Mouse (Mus musculus): ENCODE measurements around the gene Aqp3.
"Not testable (repeated sequence)": the region's sequence is repeated elsewhere in the genome, so short reads cannot be mapped to it uniquely, and the experiment has no call there.

The Aqp3 gene

DNA sequence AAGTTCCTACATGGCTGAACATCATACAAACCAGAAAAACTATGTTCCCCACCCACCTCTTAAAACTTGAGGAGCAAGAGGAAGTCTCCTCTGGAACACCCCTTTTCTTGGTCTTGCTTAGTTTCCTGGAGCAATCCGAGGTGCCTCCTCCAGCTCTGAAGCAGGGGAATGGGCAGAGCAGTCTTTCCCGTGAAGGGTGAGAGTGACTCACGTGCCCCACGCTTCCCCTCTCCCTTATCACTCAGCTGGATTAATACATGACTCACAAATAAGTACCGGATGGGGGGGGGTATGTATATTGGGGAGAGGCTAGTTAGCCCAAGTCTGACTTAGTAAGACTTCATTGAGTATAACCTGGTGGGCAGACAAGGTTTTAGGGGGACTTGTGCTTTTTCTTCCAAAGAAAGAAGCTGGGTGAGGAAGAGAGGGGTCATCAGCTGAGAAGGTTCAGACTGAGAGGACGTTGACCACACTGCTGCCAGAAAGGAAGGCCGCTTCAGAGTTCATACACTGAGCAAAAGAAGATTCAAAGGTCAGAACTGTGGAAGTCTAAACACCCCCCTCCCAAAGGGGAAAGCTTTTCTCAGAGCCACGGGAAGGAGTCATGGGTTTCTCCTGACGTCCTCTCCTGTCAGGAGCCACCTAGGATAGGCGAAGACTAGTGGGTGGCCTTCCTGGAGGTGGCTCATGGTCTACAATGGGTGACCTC, 10.9 kb upstream of the Aqp3 start:
- intact Hi-C loops (cut with DNase I), result no loop called here

GRCm38 (mm10) chr4:41107440-41107839, 9.5 kb upstream of the Aqp3 start:
- intact Hi-C loops (cut with DNase I), result no loop called here

- intact Hi-C loops (cut with DNase I), result no loop called here
Observed at GRCm38 (mm10) chr4:41102901-41103300, 4.9 kb upstream of the Aqp3 start.

- intact Hi-C loops (cut with DNase I), result no loop called here
Observed at GRCm38 (mm10) chr4:41100986-41101385, 3.0 kb upstream of the Aqp3 start.

GRCm38 (mm10) chr4:41098577-41098951, 581 bp upstream of the Aqp3 start:
- intact Hi-C loops (cut with DNase I), result no loop called here

DNA sequence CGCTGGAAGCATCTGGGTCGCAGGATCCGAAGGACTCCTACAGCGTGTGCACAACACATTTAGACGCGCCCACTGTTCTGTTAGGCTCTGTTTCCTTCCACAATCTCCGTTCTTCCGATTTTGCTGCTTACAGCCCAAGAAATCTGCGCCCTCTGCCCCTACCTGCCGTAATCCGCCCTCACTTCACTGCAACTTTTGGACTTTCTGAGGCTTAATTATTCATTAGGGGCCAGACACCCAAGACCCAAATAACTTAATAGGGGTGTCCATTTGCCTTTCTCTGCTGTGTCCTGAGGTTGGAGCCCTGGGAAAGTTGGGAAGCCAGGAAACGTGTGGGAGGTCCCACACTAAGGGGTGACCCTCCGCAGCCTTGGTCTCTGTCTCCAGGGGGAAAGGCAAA, 602 bp downstream of the Aqp3 start:
- intact Hi-C loops (cut with DNase I), result no loop called here

- intact Hi-C loops (cut with DNase I), result no loop called here
Observed at GRCm38 (mm10) chr4:41096794-41097193, 1.2 kb downstream of the Aqp3 start.

DNA sequence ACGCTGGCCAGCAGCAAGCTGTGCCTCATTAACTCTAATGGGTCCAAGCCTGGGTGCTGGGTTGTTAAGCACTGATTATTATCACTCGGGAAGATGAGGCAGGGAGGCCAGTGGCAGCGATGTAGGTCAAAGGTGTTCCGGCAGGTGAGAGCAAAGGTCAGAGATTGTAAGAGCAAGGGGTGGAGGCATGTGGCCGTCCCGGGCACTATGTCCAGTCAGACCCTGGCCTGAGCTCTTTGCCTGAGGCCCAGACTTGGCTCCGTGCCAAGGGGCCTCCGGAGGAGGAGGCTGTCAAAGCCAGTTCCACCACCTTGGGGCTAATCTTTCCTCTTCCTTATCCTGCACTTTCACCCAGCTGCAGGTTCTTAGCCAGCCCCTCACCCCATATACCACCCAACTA, 1.8 kb downstream of the Aqp3 start:
- intact Hi-C loops (cut with DNase I), result no loop called here

- intact Hi-C loops (cut with DNase I), result no loop called here
Observed at GRCm38 (mm10) chr4:41094361-41094760, 3.6 kb downstream of the Aqp3 start.

DNA sequence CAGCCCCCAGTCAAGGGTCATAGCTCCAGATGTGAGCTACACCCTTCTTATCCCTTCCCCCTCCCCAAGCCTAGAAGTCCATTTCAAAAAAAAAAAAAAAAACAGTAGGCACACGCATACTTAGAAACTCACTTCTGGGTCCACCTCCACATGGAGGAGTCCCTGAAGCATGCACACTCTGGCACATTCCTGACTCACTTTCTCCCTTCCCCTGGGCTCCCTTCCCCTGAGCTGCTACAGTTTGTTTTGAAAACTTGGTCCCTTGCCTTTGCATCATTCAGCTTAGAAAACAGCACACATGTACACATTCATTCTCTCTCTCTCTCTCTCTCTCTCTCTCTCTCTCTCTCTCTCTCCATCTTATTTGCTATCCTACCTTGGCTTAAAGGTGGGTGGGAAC, 5.0 kb downstream of the Aqp3 start:
- intact Hi-C loops (cut with DNase I), result no loop called here

- intact Hi-C loops (cut with DNase I), result no loop called here
Observed at GRCm38 (mm10) chr4:41091391-41091790, 6.6 kb downstream of the Aqp3 start.

GRCm38 (mm10) chr4:41089705-41090104, 8.3 kb downstream of the Aqp3 start:
- intact Hi-C loops (cut with DNase I), result no loop called here

- intact Hi-C loops (cut with DNase I), result no loop called here
Observed at GRCm38 (mm10) chr4:41089189-41089588, 8.8 kb downstream of the Aqp3 start.

DNA sequence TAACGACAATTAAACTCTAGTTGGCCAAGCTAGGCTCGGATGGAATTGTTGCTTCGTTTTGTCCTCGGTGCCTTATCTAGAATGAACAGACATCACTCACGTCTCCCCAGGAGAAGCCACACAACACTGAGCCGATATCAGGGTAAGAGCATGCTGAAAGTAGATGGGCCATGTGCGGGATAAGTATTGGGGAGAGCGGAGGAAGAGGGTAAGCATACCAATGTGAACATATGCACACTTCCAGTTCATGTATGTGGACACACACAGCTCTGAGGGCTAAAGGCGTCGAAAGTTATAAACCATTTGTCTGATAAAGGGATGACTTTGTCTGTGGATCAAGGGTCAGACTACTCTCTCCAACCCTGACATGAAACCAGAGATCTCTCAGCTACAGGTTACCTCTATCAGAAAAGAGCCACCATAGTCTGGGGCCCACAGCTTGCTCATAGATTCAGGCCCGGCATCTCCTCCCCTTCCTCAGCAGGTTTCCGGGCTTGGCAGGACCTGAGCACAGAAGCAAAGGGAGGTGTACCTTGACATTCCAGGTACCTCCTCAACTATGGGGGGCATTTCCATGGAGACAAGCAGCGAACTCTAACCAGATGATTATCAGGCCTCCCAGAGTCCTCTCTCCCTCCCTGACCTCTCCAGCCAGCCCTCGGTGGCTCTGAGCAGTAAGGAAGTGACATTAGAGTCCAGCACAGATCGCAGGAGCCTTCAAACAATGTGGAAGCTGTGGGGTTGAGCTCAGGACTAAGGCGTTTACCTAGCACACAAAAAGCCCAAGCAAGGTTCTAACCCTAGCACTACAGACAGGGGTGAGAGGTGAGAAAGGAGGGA, 10.3 kb downstream of the Aqp3 start:
- intact Hi-C loops (cut with DNase I), result no loop called here

- intact Hi-C loops (cut with DNase I), result no loop called here
Observed at GRCm38 (mm10) chr4:41086947-41087346, 11.0 kb downstream of the Aqp3 start.

- intact Hi-C loops (cut with DNase I), result no loop called here
Observed at GRCm38 (mm10) chr4:41084819-41085218, 13.2 kb downstream of the Aqp3 start.

- intact Hi-C loops (cut with DNase I), result not testable (repeated sequence)
Observed at GRCm38 (mm10) chr4:41082803-41083202, 15.2 kb downstream of the Aqp3 start.

- intact Hi-C loops (cut with DNase I), result no loop called here
Observed at GRCm38 (mm10) chr4:41081733-41082132, 16.2 kb downstream of the Aqp3 start.

GRCm38 (mm10) chr4:41078726-41079125, 19.3 kb downstream of the Aqp3 start:
- intact Hi-C loops (cut with DNase I), result no loop called here

- intact Hi-C loops (cut with DNase I), result no loop called here
Observed at GRCm38 (mm10) chr4:41074461-41074860, 23.5 kb downstream of the Aqp3 start.

- intact Hi-C loops (cut with DNase I), result no loop called here
Observed at GRCm38 (mm10) chr4:41073008-41073817, 24.8 kb downstream of the Aqp3 start.
